16 mouse cellular contexts compared by ENCODE assay signal in genomic region chr6:22363590-22363989, GRCm38 (mm10). TPM values are rescaled to one million over a fixed set of nuclear protein-coding genes. Genes with fewer than 3 reads are reported as not detected.
A peak's percentile ranks its signal among the peaks of the same experiment; 100 is the strongest.
DNase-seq lines count a peak whose midpoint lies in the region; ATAC-seq and TF ChIP-seq lines count a peak whose summit lies in the region.
"Had no signal": no experiment of that assay in that cellular context is flagged by ENCODE, and none has a peak within 500 bp of the region (broad histone marks: within the 10 kb centered on the region; RNA-seq: fewer than 3 reads in every experiment).

No protein-coding gene starts in this region.

- TF ChIP-seq CTCF in lung, embryonic 14.5 days (IDR thresholded peaks at IDR 0.05; ENCODE audit: low read depth) = 0 out of 2 replicates have a peak, but pooled peaks have one; percentile 11
- peak; percentile 47 for TF ChIP-seq CTCF in stomach, postnatal 0 days (IDR thresholded peaks at IDR 0.05; ENCODE audit: low read depth)
- no peak for TF ChIP-seq CTCF in thymus, adult 2 months (IDR thresholded peaks at IDR 0.05; ENCODE audit: borderline replicate concordance, control insufficient read depth, extremely low read depth, insufficient read depth, low read length, poor library complexity)

- no peaks in the 10 kb centered on the region for H3K27me3 ChIP-seq in lung, embryonic 14.5 days (ENCODE audit: insufficient read depth, low read length)
- no peaks in the 10 kb centered on the region for H3K27me3 ChIP-seq in stomach, postnatal 0 days (ENCODE audit: control insufficient read depth, insufficient read depth, low read length)
- no peaks in the 10 kb centered on the region for H3K27me3 ChIP-seq in thymus, adult 2 months (ENCODE audit: control insufficient read depth, insufficient read depth, low read length)
- H3K27me3 ChIP-seq: limb, embryonic 15.5 days had no signal

- no peaks in the 10 kb centered on the region for H3K4me1 ChIP-seq in lung, embryonic 14.5 days (ENCODE audit: insufficient read depth)
- H3K4me1 ChIP-seq in stomach, postnatal 0 days (replicated peaks; ENCODE audit: control insufficient read depth, insufficient read depth) = no peaks in the 10 kb centered on the region
- H3K4me1 ChIP-seq in thymus, adult 2 months (replicated peaks; ENCODE audit: control insufficient read depth, insufficient read depth, low read length) = peaks cover 3% of the 10 kb centered on the region

- TF ChIP-seq EP300 in stomach, postnatal 0 days (optimal IDR thresholded peaks at IDR 0.05) = no peak

- TF ChIP-seq POLR2A in thymus, adult 2 months (IDR thresholded peaks at IDR 0.05; ENCODE audit: control insufficient read depth, extremely low read depth, insufficient read depth, low read length, poor library complexity) = no peak

- no peaks in the 10 kb centered on the region for H3K36me3 ChIP-seq in lung, embryonic 14.5 days (ENCODE audit: insufficient read depth)
- H3K36me3 ChIP-seq in stomach, postnatal 0 days (ENCODE audit: control insufficient read depth, insufficient read depth, low read length) = no peaks in the 10 kb centered on the region
- no peaks in the 10 kb centered on the region for H3K36me3 ChIP-seq in thymus, adult 2 months (ENCODE audit: control insufficient read depth, insufficient read depth, low read length)
- H3K36me3 ChIP-seq: limb, embryonic 15.5 days had no signal

- no peaks in the 10 kb centered on the region for H3K9me3 ChIP-seq in lung, embryonic 14.5 days (ENCODE audit: low read depth, low read length)
- no peaks in the 10 kb centered on the region for H3K9me3 ChIP-seq in stomach, postnatal 0 days (ENCODE audit: control insufficient read depth, low read length)
- H3K9me3 ChIP-seq: limb, embryonic 15.5 days had no signal

- no peak overlapping the region for H3K4me3 ChIP-seq in lung, embryonic 14.5 days (ENCODE audit: low read depth, low read length)
- no peak overlapping the region for H3K4me3 ChIP-seq in stomach, postnatal 0 days (ENCODE audit: low read depth, low read length)
- H3K4me3 ChIP-seq in thymus, adult 2 months (ENCODE audit: control insufficient read depth, insufficient read depth, low read length) = no peak overlapping the region
- H3K4me3 ChIP-seq: erythroblast, embryonic 14.5 days; limb, embryonic 15.5 days had no signal

- no peak overlapping the region for H3K4me2 ChIP-seq in lung, embryonic 14.5 days
- H3K4me2 ChIP-seq in stomach, postnatal 0 days (replicated peaks; ENCODE audit: low read depth) = no peak overlapping the region
- H3K4me2 ChIP-seq: heart, embryonic 11.5 days; limb, embryonic 15.5 days had no signal

- ATAC-seq in lung, embryonic 14.5 days (ENCODE audit: insufficient read depth) = no peak
- peak; percentile 82 for ATAC-seq in stomach, postnatal 0 days (ENCODE audit: low FRiP score, low TSS enrichment)
- ATAC-seq: CD4-positive, CD25-positive, alpha-beta regulatory T cell, adult 4 months had no signal

- peak; percentile 48 for DNase-seq in lung, adult 18-20 months
- DNase-seq in lung, postnatal 14 days = no peak
- DNase-seq in ZHBTc4 (ENCODE audit: low read depth, low spot score) = peak; percentile 42
- DNase-seq in lung, embryonic 14.5 days = no peak
- DNase-seq in stomach, postnatal 0 days (ENCODE audit: low spot score) = peak; percentile 62
- no peak for DNase-seq in cerebellum, postnatal 10 days
- no peak for DNase-seq in thymus, adult 2 months
- DNase-seq: adrenal gland, postnatal 14 days; cerebellum, adult 2 months; gastrocnemius, postnatal 10 days; kidney, adult 8-10 months; right cerebral cortex, adult 18-20 months had no signal

- 81% methylated on average over 3 of the region's 3 CpGs for WGBS in lung, embryonic 14.5 days
- WGBS in stomach, postnatal 0 days = 73% methylated on average over 3 of the region's 3 CpGs
- WGBS in thymus, adult 2 months = 87% methylated on average over 3 of the region's 3 CpGs

- H3K9ac ChIP-seq in lung, embryonic 14.5 days = no peak overlapping the region
- no peak overlapping the region for H3K9ac ChIP-seq in stomach, postnatal 0 days (ENCODE audit: low read length)
- H3K9ac ChIP-seq: limb, embryonic 15.5 days had no signal

- H3K27ac ChIP-seq in lung, embryonic 14.5 days (ENCODE audit: low read depth) = no peak overlapping the region
- no peak overlapping the region for H3K27ac ChIP-seq in stomach, postnatal 0 days (replicated peaks)
- no peak overlapping the region for H3K27ac ChIP-seq in thymus, adult 2 months (ENCODE audit: control insufficient read depth, insufficient read depth, low read length)
- H3K27ac ChIP-seq: limb, embryonic 15.5 days had no signal

RNA-seq across cellular contexts. Expression of gene Fam3c, which starts 7.5 kb away (rescaled TPM):
- polyA plus RNA-seq in lung, embryonic 14.5 days (2014; fragmentation: Nextera tagmentation; extraction: Ambion mirVana) = 82.2 and 83.8 TPM in 2 replicates
- polyA plus RNA-seq in stomach, postnatal 0 days (2015; fragmentation: Nextera tagmentation; extraction: Ambion mirVana) = 94.8 and 99.4 TPM in 2 replicates
- 3.8 and 3.9 TPM in 2 replicates for polyA plus RNA-seq in thymus, adult 2 months (2012; rRNA removed)

Comparison
In these comparisons a context has a peak if more than half of its experiments do, and no peak if none do; other contexts are left out.
1. DNase-seq: peak in lung, adult 18-20 months (2 of 2), ZHBTc4 (single experiment) and stomach, postnatal 0 days (single experiment); none in lung, postnatal 14 days (single experiment), lung, embryonic 14.5 days (single experiment), cerebellum, postnatal 10 days (0 of 2) and thymus, adult 2 months (single experiment).
2. RNA of gene Fam3c, which starts 7.5 kb away (polyA plus RNA-seq): 94.8 to 99.4 TPM in stomach, postnatal 0 days and 82.2 to 83.8 TPM in lung, embryonic 14.5 days; 3.8 to 3.9 TPM in thymus, adult 2 months; every median in the first group is over 10 times any median in the second.